Mouse (Mus musculus) ES-E14 (cell line): ENCODE results near the gene Gtf3c5.

Source experiments
- CHD2 ChIP-seq: IDR thresholded peaks from 2 replicates; pipeline ENCODE4 v1.6.1; 2014; ENCODE audit warnings: mild to moderate bottlenecking, low read depth, low read length, inconsistent platforms
- HCFC1 ChIP-seq: IDR thresholded peaks from 2 replicates; pipeline ENCODE4 v1.6.1; 2012; ENCODE audit warnings: low read length, inconsistent platforms, borderline replicate concordance; ENCODE audit not compliant: insufficient read depth
- MAFK ChIP-seq: IDR thresholded peaks from 2 replicates; pipeline ENCODE4 v1.6.1; 2014; ENCODE audit warnings: mild to moderate bottlenecking, low read depth, low read length, inconsistent platforms; ENCODE audit not compliant: insufficient read depth
- ZC3H11A ChIP-seq: IDR thresholded peaks from 2 replicates; pipeline ENCODE4 v1.6.1; 2012; ENCODE audit warnings: low read depth, mild to moderate bottlenecking, inconsistent platforms, low read length, borderline replicate concordance
- ZNF384 ChIP-seq: IDR thresholded peaks from 2 replicates; pipeline ENCODE4 v1.6.1; 2012; ENCODE audit warnings: low read depth, low read length, inconsistent platforms

DNA sequence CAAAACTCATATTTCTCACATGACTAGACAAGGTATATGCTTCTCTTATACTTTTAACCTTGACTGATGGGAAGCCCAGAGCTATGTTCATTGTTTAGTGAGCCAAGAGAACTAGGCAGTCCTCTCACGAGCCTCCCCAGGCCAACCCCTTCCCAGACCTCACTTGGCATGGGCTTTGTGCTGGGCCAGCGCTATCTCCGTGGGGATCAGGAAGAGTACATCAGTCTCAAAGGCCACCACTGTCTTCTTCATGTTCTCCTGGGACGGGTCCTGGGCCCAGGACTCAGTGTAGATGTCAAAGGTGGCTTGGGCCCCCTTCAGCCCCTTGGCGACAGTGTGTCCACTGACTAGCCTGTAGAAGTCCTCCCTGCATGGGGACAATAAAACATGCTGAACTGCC lies 26.1 kb downstream of the Gtf3c5 start:
- TF ChIP-seq ZC3H11A (no peak), HCFC1 (no peak), CHD2 (no peak), MAFK (no peak), ZNF384 (no peak)
